Mouse (Mus musculus) embryonic fibroblast, embryonic 13.5 days (primary cell): ENCODE data around the gene Tbc1d1.

ENCODE experiments used
- CTCF ChIP-seq: IDR thresholded peaks from 2 replicates; pipeline ENCODE4 v1.5.1; 2011; ENCODE audit warnings: mild to moderate bottlenecking, control low read depth, low read length, moderate library complexity, borderline replicate concordance; ENCODE audit not compliant: insufficient read depth
- POLR2A ChIP-seq: IDR thresholded peaks from 2 replicates; pipeline ENCODE4 v1.6.1; 2011; ENCODE audit warnings: low read depth, mild to moderate bottlenecking, control low read depth, low read length, moderate library complexity

DNA sequence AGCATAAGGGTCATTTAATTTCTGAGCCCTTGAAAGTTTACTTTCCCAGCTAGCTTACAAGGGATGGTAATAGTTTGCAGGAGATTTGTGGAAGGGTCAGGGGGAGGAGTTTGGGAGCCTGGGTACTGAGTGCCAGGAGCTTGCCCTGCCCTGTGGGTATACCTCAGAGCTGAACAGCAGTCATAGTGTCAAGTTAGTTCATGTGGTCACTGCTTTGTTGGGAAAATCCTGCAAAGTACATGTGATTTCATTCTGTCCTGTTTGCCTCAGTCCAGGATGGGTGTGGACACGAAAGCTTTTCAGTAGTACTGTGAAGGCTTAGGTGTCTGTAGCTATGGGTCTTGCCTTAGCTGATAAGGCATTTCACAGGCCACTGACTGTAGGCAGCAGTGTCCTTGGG is 159.0 kb downstream of the Tbc1d1 start:
- TF ChIP-seq CTCF (no peak), POLR2A (no peak)
